Mouse (Mus musculus): ENCODE measurements at regions not wholly inside any gene's neighbourhood (a gene's known extent, or its start where the extent isn't known, plus 50 kb on each side); places are given as distances from the start of the nearest gene placed in this dataset.
"Not testable (repeated sequence)": the region's sequence is repeated elsewhere in the genome, so short reads cannot be mapped to it uniquely, and the experiment has no call there.

DNA sequence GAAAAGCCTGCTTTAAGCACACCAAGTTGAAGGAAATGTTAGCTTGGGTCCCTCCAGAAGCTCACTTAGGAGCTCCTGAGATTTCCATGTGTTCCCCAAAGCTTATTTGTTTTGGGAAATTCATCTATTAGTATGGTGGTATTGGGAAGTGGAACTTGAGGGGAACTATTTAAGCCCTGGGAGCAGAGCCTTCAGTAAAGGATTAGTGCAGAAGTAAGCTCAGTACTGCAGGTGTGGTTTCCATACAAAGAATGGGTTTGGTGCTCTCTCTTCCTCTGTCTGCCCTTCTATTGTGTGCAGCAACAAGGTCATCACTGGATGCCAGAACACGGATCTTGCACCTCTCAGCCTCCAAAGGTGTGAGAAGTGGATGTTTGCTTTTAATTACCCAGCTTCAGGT is 57.2 kb downstream of the Foxa2 start:
- no peak for DNase-seq (ENCODE audit: low spot score in 2 of 2)

DNA sequence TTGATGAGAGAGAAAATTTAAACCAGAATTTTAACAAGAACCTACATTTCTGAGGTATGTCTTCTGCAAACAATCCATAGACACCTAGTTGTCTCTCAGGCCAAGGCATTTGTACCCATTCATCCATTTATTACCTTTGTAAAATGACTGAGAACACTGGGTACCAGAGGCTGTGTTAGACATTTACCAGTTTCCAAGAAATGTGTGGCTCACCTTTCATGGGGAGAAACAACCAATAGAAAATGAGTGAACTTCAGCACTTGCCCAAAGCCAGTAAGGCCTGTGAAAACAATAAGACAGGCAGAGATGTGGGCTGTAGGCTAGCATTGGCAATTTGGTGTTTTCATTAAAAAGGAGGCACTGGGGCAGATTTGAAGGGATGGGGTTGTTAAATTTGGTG is 58.2 kb downstream of the Foxa2 start:
- no peak for DNase-seq (ENCODE audit: low spot score in 2 of 2)

GRCm38 (mm10) chr2:147985261-147985575 is 61.6 kb downstream of the Foxa2 start:
- no peak for DNase-seq (ENCODE audit: low spot score in 2 of 2)

- DNase-seq (ENCODE audit: low spot score in 2 of 2), result no peak
Measured at GRCm38 (mm10) chr2:147984547-147985260, 62.1 kb downstream of the Foxa2 start.

GRCm38 (mm10) chr2:147980929-147981479 is 65.8 kb downstream of the Foxa2 start:
- no peak for DNase-seq (ENCODE audit: low spot score in 2 of 2)

- DNase-seq (ENCODE audit: low spot score in 2 of 2), result no peak
Measured at GRCm38 (mm10) chr2:147980408-147980807, 66.4 kb downstream of the Foxa2 start.

GRCm38 (mm10) chr2:147979660-147980364 is 67.0 kb downstream of the Foxa2 start:
- DNase-seq (ENCODE audit: low spot score in 2 of 2), result no peak

GRCm38 (mm10) chr2:147979001-147979400 is 67.8 kb downstream of the Foxa2 start:
- no peak for DNase-seq (ENCODE audit: low spot score in 2 of 2)

- DNase-seq (ENCODE audit: low spot score in 2 of 2), result no peak
Measured at GRCm38 (mm10) chr2:147974776-147975175, 72.0 kb downstream of the Foxa2 start.

DNA sequence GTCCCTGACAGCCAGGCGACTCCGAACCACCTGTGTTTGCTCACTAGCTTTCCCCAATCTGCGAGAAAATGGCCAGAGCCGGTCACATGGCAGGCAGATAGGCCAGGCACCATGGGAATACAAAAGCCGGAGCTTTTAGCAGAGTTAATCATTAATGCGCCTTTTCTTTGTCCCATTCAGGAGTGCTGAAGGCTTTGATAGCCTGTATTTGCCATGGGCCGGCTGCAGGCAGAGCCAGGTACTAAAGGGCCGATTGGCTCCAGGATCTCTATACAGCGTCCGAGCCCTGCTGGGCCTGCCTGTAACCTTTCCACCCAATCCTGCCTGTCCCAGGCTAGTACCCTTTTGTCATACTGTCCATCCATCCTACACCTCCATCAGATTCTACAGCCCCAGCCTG is 78.1 kb downstream of the Foxa2 start:
- no peak for DNase-seq (ENCODE audit: low spot score in 2 of 2)

DNA sequence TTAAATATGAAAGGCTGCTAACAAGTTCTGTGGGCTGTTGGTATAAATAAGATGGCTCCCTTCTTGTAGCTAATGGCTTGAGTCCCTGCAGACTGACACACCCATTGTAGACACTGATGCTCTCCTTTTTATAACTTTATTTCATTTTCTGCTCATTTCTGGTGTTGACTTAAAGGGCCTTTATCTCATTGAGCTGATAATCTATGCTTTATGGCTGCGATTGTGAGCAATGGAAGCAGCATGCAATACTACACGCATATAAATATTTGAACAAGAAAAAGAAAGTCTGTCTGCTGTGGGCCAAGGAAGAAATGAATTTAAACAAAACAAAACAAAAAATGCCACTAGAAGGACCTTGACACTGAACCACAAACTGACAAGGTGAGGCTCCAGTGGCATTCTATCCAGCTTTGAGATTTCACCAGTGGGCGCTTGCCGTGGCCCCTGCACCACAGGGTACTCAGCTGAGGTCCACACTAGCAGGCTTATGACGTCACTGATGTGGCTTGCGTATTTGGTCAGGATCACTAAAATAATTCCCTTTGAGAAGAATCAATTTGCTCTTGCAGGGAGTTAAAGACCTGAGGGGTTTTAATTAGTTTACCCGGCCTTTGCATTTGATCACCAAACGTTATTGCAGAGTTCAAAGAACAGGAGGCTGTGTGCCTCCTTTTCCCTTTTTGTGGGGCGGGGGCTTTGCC is 78.8 kb downstream of the Foxa2 start:
- no peak for DNase-seq (ENCODE audit: low spot score in 2 of 2)

- DNase-seq (ENCODE audit: low spot score in 2 of 2), result not testable (repeated sequence)
Measured at GRCm38 (mm10) chr2:147963284-147963683, 83.5 kb downstream of the Foxa2 start.

GRCm38 (mm10) chr2:147961633-147962032 is 85.1 kb downstream of the Foxa2 start:
- DNase-seq (ENCODE audit: low spot score in 2 of 2), result no peak

DNA sequence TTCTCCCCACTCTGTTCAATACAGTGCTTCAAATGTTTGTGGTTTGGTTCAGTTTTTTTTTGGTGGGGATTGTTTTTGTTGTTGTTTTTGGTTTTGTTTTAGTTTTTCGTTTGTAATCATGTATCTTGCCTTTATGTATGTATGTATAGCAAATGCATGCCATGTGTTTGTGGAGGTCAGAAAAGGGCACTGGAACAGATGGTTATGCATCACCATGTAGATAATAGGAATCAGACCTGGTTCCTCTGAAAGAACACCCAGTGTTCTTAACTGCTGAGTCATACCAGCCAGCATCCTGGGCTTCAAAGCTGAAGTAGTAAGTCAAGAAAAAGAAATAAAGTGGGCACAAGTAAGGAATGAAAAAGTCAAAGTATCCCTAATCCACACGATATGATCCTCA is 92.6 kb downstream of the Foxa2 start:
- DNase-seq (ENCODE audit: low spot score in 2 of 2), result no peak

DNA sequence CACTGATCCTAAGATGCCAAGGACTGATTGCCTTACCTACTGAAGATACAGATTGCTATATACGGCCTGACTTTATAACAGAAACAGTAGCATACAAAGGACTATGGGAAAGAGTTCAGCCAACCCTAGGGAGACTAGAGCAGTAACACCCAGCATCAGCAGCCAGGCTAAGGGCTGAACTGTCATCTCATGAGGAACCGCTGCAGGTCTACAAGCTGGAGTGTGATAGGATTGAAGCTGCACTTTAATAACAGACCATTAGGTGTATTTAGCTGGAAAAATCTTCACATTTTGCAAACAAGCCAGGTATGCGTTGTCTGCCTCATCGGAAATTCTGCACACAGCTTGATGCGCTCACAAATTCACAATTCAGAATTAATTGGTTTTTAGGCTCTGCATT is 95.5 kb downstream of the Foxa2 start:
- no peak for DNase-seq (ENCODE audit: low spot score in 2 of 2)

GRCm38 (mm10) chr2:147944171-147945040 is 102.4 kb downstream of the Foxa2 start:
- DNase-seq (ENCODE audit: low spot score in 2 of 2), result no peak

DNA sequence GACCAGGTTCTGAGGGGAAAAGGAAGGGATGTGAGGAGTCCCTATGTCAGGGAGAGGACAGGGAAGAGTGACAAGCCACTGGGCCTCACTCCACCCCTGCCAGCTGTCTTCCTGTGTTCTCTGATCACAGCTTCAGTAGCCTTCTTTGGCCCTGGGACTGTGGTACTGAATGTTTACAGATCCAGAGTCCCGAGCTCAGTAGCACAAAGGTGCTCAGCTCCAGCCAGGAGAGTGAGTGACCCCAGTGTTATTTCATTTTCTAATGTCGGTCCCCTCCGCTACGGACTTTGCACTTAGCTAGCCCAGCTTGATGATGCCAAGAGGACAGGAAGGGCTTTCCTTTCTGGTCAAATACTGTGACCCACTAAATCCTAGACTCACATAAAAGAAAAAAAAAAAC is 104.2 kb downstream of the Foxa2 start:
- no peak for DNase-seq (ENCODE audit: low spot score in 2 of 2)

- DNase-seq (ENCODE audit: low spot score in 2 of 2), result no peak
Measured at GRCm38 (mm10) chr2:147941319-147941718, 105.5 kb downstream of the Foxa2 start.

DNA sequence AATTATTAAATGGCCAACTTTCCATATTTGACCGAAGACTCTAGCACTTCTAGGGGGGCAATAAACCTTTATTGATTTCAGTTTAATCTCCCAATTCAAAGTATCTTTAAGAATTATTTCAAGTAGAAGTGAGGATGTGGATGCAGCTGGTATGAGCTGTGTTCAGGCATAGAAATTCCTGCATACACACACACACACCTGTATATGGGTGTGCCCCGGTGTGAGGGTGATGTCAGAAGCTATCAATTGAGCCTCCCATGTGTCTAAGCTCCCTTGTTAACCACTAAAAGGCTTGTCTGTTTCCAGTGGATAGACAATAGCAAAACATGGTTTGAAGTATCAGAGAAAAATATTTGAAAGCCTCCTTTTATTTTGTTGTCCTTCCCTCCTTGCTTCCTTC is 114.3 kb downstream of the Foxa2 start:
- no peak for DNase-seq (ENCODE audit: low spot score in 2 of 2)

- DNase-seq (ENCODE audit: low spot score in 2 of 2), result no peak
Measured at GRCm38 (mm10) chr2:147929031-147929711, 117.6 kb downstream of the Foxa2 start.
